Mouse (Mus musculus): ENCODE results near the gene Cln3.

DNA sequence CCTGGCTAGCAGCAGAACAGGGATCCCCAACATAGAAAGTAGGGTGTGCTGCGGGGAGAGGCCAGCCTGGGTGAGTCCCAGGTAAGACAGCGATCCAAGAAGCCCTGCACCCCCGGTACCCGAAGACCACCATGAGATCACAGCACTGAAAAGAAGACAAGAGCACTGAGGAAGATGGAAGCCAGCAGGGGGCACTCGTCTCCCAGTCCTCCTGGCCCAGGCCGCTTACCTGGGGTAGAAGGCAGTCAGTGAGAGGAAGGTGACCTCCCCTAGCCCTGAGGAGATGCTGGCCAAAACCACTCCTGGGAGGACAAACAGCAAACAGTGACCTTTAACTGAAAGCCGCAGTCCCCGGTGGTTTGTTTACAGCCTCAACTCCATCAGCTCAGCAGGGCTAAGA is 6.4 kb downstream of the Cln3 start:
- TF ChIP-seq POLR2A (IDR thresholded peaks at IDR 0.05; ENCODE audit: insufficient read depth, low read length) (no peak), CTCF (IDR thresholded peaks at IDR 0.05; ENCODE audit: low read depth, low read length) (peak; percentile 77), EP300 (IDR thresholded peaks at IDR 0.05; ENCODE audit: insufficient read depth, low read depth, low read length) (peak; percentile 28; the same call in 1 of the 2 replicates)
